Mouse (Mus musculus) hindbrain, embryonic 13.5 days (tissue): ENCODE data around the gene Arhgef17. TPM values are rescaled to one million over a fixed set of nuclear protein-coding genes. Genes with fewer than 3 reads are reported as not detected.

Experiments
- ATAC-seq: fragments of 200-750 bp; cut with Nextera tagmentation; 2 replicates; pipeline ENCODE4 v1.8.0; 2017; ENCODE audit warnings: moderate TSS enrichment; ENCODE audit not compliant: low FRiP score
- H3K27ac ChIP-seq: fragments of 300-500 bp; sonication (generic); 2 replicates; pipeline ENCODE4 v1.5.1; 2015; ENCODE audit warnings: inconsistent platforms, mild to moderate bottlenecking, moderate library complexity
- H3K27me3 ChIP-seq: fragments of 300-500 bp; sonication (generic); 2 replicates; pipeline ENCODE4 v1.6.1; 2015; ENCODE audit warnings: mild to moderate bottlenecking, inconsistent platforms
- H3K36me3 ChIP-seq: fragments of 300-500 bp; sonication (generic); 2 replicates; pipeline ENCODE4 v1.6.1; 2015; ENCODE audit warnings: mild to moderate bottlenecking, inconsistent platforms
- H3K4me1 ChIP-seq: fragments of 300-500 bp; sonication (generic); replicated peaks from 2 replicates; pipeline ENCODE4 v1.6.1; 2015; ENCODE audit warnings: inconsistent platforms
- H3K4me2 ChIP-seq: fragments of 300-500 bp; sonication (generic); 2 replicates; pipeline ENCODE4 v1.6.1; 2015; ENCODE audit warnings: inconsistent platforms, mild to moderate bottlenecking, moderate library complexity
- H3K4me3 ChIP-seq: fragments of 300-500 bp; sonication (generic); 2 replicates; pipeline ENCODE4 v1.5.1; 2015; ENCODE audit warnings: mild to moderate bottlenecking, inconsistent platforms
- H3K9ac ChIP-seq: fragments of 300-500 bp; sonication (generic); 2 replicates; pipeline ENCODE4 v1.6.1; 2015; ENCODE audit warnings: mild to moderate bottlenecking, inconsistent platforms
- H3K9me3 ChIP-seq: fragments of 300-500 bp; sonication (generic); 2 replicates; pipeline ENCODE4 v1.6.1; 2016; ENCODE audit warnings: inconsistent platforms
- WGBS: fragments of 180-500 bp; shearing (Covaris S2); methylation state at CpG from one replicate; pipeline ENCODE4 v1.1.7; 2015; 5-methylcytosine and 5-hydroxymethylcytosine counted together
- polyA plus RNA-seq: library from polyadenylated mRNA; unstranded; fragments of >200 nt; fragmentation: Nextera tagmentation; extraction: Ambion mirVana; gene quantifications from 2 replicates; pipeline ENCODE4 v1.2.1, GENCODE M21; 2015

The Arhgef17 gene
- polyA plus RNA-seq, 1 experiment from 2014 or later: 7.2 TPM

DNA sequence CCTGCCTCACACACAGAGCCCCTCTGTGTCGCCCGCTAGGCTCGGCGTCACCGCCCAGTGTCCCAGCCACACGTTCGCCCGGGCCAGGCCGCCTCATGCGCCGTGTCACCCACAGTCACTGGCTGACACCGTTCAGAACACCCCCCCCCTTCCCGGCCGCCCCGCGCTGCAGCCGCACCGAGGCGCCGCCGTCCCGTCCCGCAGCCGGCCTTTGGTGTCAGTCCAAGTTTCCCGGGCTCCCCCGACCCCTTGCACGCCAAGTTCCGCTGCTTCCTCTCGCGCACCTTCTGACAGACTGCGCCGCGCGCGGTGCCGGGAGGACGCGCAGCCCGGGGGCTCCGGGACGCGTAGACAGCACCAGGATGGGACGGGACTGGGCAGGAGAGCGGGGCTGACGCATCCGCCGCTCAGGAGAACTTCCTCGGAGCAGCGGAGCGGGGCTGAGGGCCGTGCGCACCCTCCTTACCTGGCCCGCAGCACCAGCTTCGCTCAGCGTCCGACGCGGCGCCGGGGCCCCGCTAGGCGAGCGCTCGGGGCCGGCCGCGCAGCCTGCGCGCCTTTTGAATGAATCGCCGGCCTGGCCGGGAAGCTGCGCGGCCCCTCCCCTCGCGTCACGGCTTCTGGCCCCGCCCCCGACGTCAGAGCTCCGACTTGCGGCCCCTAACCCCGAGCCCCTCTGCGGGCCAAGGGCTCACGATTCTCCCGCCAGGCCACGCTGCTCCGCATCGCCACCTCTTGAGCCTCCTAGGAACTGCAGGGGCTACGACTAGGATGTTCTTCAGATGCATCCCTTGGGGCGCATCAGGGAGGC is 68.9 kb downstream of the Arhgef17 start, which contains the start of gene Relt:
TSS of gene Relt (minus strand) at position 619 of the 811 bp plus-strand sequence.
- Histone ChIP-seq H3K9me3 (no peaks in the 10 kb centered on the region), H3K36me3 (no peaks in the 10 kb centered on the region), H3K27ac (peak within 1 kb of the TSS; percentile 85), H3K27me3 (peaks cover 6% of the 10 kb centered on the region; the same call in 1 of the 2 replicates), H3K4me3 (peak within 1 kb of the TSS; percentile 78), H3K4me1 (peaks cover 18% of the 10 kb centered on the region), H3K9ac (peak within 1 kb of the TSS; percentile 84), H3K4me2 (peak within 1 kb of the TSS; percentile 96)
- peak; percentile 92 for ATAC-seq
- under 1% methylated on average over 78 of the region's 91 CpGs for WGBS

DNA sequence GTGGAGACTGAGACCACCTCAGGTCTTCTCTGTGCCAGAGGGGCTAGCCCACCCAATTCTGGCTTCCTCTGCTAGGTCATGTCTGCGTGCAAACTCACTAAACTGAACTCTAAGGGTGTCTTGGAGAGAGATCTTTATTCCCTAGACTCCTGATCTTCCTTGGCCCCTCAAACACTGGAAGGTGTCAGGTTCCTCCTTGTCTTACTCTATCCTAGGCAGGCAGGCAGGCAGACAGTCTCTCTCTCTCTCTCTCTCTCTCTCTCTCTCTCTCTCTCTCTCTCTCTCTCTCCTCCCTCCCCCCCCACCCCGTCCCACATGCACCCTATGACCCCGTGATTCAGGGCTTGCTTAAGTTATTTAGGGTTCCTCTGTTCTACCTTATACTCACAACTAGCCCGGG is 69.6 kb downstream of the Arhgef17 start:
- Histone ChIP-seq H3K4me1 (peaks cover 19% of the 10 kb centered on the region), H3K9ac (peak overlapping the region; percentile 84), H3K4me3 (peak overlapping the region; percentile 78), H3K4me2 (peak overlapping the region; percentile 96), H3K27ac (peak overlapping the region; percentile 85), H3K9me3 (no peaks in the 10 kb centered on the region), H3K36me3 (no peaks in the 10 kb centered on the region), H3K27me3 (peaks cover 6% of the 10 kb centered on the region; the same call in 1 of the 2 replicates)
- 4% methylated on average over 4 of the region's 4 CpGs for WGBS
- ATAC-seq: peak; percentile 2; the same call in 1 of the 2 replicates

DNA sequence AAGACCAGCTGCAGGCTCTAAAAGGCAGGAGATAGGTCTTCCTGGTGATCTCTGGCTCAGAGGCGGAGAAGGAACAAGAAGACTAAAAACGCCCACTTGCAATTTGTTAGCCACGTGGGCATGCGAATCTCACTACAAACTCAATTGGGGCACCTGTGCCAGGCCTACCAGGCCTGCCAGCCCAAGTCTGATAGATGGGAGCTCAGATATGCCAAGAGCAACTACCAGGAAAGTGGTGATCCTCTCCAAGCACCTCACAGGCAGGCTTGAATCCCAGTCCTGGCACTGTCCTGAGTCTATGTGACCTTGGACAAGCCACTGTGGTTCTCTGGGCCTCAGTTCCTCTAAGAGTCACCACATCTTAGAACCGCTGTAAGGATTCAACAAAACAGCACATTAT is 70.7 kb downstream of the Arhgef17 start:
- Histone ChIP-seq H3K27ac (no peak overlapping the region), H3K9ac (no peak overlapping the region), H3K27me3 (peaks cover 6% of the 10 kb centered on the region; the same call in 1 of the 2 replicates), H3K4me3 (no peak overlapping the region), H3K4me2 (no peak overlapping the region), H3K4me1 (peaks cover 24% of the 10 kb centered on the region), H3K36me3 (no peaks in the 10 kb centered on the region), H3K9me3 (no peaks in the 10 kb centered on the region)
- 91% methylated on average over 5 of the region's 5 CpGs for WGBS
- no peak for ATAC-seq

DNA sequence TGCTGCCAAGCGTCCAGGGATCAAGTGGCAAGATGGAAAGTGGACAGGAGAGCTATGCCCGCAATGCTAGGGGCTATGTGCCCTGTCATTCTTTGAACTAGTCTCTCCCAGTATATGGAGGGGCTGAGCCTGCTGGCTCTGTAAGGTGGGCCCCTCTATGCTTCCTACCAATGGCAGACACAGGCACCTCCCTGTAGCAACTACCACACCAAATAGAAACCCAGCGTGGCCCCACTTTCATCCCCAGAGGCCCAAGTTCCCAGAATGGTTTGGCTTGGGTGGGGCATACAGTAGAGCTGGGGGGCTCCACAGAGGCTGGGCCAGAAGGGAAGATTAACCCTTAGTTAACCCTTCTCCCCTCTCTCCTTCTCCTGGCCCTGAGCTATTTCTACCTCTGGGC is 71.5 kb downstream of the Arhgef17 start:
- no peak overlapping the region for H3K27ac ChIP-seq
- no peaks in the 10 kb centered on the region for H3K9me3 ChIP-seq
- no peaks in the 10 kb centered on the region for H3K36me3 ChIP-seq
- H3K4me2 ChIP-seq: no peak overlapping the region
- no peak overlapping the region; the same call in 1 of the 2 replicates for H3K9ac ChIP-seq
- no peak for ATAC-seq
- peaks cover 6% of the 10 kb centered on the region; the same call in 1 of the 2 replicates for H3K27me3 ChIP-seq
- 84% methylated on average over 3 of the region's 3 CpGs for whole genome bisulfite sequencing
- H3K4me3 ChIP-seq: no peak overlapping the region
- peaks cover 25% of the 10 kb centered on the region for H3K4me1 ChIP-seq

DNA sequence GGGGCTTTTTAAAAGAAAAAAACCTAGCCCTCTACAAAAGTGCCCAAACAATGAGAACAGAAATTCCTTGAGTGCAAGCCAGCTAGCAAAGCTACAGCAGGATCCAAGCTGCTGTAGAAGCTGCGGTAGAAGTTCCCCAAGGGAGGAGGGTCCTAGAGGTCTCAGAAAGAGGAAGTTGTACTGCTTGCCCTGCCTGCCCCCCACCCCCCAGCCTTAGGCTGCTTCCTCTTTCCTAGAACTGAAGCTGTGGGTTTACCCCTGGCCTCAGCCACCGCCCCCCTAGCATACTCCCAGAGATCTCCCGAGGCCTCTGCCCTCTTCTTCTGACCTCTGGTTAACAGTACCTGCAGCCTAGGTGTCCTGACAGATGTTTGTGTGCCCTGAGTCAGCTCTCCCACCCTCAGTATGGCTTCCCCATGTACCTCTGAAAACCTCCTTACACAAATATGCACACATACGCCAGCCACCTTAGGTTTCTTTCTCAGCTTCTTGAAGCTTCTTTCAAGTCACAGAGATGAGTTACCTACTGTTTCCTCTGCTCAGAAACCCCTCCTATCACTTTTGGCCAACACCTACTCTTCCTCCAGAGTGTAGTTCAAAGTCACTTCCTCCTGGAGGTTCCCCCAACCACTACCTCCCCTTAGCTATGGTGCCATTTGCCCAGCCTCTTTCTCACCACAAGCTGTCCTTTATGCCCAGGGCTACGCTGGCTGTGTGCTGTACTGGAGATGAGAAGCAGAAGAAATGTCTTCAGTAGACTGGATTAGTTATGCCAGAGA is 75.9 kb downstream of the Arhgef17 start:
- Histone ChIP-seq H3K27ac (no peak overlapping the region), H3K4me1 (peaks cover 40% of the 10 kb centered on the region), H3K4me3 (no peak overlapping the region), H3K9ac (no peak overlapping the region), H3K36me3 (no peaks in the 10 kb centered on the region), H3K9me3 (no peaks in the 10 kb centered on the region), H3K4me2 (no peak overlapping the region), H3K27me3 (peaks cover 6% of the 10 kb centered on the region; the same call in 1 of the 2 replicates)
- 73% methylated on average over 5 of the region's 5 CpGs for WGBS
- no peak for ATAC-seq

DNA sequence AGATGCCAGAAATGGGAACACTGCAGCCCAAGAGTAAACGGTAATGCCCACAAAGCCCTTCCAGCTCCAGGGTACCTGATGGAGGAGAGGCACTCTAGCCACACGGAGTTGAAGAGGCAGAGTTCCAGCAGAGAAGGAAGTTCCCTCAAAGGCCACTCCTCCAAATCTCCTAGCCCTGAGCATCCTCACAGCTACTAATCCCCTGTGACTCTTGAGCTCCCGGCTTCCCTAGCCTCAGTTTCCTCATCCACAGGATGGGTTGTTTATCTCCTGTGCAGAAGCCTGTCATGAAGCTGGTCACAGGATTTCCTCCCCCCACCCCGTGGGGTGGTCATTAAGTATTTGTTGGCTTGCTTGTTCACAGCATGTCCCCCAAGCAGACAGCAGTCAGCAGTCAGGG is 76.6 kb downstream of the Arhgef17 start:
- H3K9me3 ChIP-seq: no peaks in the 10 kb centered on the region
- ATAC-seq: no peak
- no peak overlapping the region for H3K9ac ChIP-seq
- 54% methylated on average over 4 of the region's 4 CpGs for WGBS
- no peak overlapping the region for H3K27ac ChIP-seq
- no peaks in the 10 kb centered on the region for H3K36me3 ChIP-seq
- no peak overlapping the region for H3K4me3 ChIP-seq
- H3K4me2 ChIP-seq: no peak overlapping the region
- peaks cover 39% of the 10 kb centered on the region for H3K4me1 ChIP-seq
- no peaks in the 10 kb centered on the region for H3K27me3 ChIP-seq

DNA sequence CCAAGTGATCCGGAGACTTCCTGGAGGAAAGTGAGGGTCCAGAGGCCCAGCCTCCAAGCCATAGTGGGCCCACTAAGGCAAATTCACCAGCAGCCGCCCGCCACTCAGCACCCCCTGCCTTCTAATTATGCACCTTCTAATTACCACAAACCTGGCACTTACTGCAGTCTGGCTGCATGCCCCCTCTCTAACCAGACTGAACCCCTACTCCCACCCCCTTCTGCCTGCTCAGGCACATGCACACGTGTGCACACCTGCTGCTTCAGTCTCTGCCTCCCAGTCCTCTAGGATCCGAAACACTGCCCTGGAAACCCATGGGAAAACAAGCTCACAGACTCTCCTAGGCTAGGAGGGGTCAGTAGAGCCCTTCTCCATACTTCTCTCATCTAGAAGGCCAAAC is 77.0 kb downstream of the Arhgef17 start:
- Histone ChIP-seq H3K4me1 (peaks cover 38% of the 10 kb centered on the region), H3K27me3 (no peaks in the 10 kb centered on the region), H3K27ac (no peak overlapping the region), H3K4me3 (no peak overlapping the region), H3K36me3 (no peaks in the 10 kb centered on the region), H3K9me3 (no peaks in the 10 kb centered on the region), H3K9ac (no peak overlapping the region), H3K4me2 (no peak overlapping the region)
- 65% methylated on average over 5 of the region's 5 CpGs for WGBS
- no peak for ATAC-seq

DNA sequence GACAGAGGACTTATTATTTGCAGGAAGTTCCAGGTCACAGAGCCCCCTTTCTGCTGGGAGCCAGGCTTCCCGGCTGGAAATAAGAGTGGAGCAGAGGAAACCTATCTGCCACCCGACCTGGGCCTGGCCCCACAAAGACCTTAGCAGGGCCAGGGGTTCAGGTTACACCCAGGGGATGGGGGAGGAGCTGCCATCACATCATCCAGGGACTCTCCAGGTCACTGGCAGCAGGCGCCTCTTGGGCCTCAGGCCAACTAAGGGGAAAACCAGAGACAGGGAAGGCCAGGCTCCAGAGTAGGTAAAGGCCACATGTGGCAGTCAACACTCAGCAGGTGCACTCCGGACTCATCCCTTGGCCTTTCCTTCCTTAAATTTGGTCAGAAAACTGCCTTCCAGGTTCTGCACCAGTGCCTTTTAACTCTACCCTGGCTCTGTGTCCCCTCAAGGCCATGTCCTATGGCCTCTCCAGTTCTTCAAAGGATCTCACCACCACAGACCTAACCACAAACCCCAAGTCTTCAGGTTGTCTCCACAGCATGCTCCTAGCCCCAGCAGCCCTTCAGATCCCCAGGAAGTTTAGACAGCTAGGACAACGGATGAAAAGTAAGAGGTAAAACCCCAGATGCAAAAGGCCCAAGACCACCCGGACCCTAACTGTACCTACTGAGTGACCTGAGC is 77.6 kb downstream of the Arhgef17 start:
- WGBS: 55% methylated on average over 6 of the region's 6 CpGs
- Histone ChIP-seq H3K27ac (no peak overlapping the region), H3K4me3 (no peak overlapping the region), H3K4me1 (peaks cover 38% of the 10 kb centered on the region), H3K4me2 (no peak overlapping the region), H3K27me3 (no peaks in the 10 kb centered on the region), H3K9ac (no peak overlapping the region), H3K36me3 (no peaks in the 10 kb centered on the region), H3K9me3 (no peaks in the 10 kb centered on the region)
- no peak for ATAC-seq

DNA sequence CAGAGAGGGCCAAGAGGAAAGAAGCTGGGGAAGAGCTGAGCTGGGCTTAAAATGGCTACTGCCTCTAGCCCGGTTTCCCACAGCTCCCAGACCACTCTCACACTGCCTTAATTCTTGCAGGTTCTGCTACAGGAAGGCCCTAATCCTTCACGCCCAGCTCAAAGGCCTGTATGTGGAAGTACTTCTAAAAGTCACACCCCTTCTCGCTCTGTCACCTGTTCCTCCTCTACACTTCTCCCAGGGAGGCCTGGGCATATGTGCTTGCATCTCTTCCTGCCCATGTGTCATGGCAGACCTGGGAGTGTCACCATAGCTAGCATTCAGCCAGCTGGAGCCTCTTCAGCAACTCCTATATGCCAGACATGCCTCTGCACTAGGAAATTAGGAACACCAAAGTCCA is 78.5 kb downstream of the Arhgef17 start:
- no peak for ATAC-seq
- no peaks in the 10 kb centered on the region for H3K9me3 ChIP-seq
- no peak overlapping the region for H3K4me2 ChIP-seq
- no peak overlapping the region for H3K9ac ChIP-seq
- no peaks in the 10 kb centered on the region for H3K27me3 ChIP-seq
- no peak overlapping the region for H3K4me3 ChIP-seq
- H3K27ac ChIP-seq: no peak overlapping the region
- 90% methylated on average over 3 of the region's 3 CpGs for WGBS
- no peaks in the 10 kb centered on the region for H3K36me3 ChIP-seq
- peaks cover 38% of the 10 kb centered on the region for H3K4me1 ChIP-seq

DNA sequence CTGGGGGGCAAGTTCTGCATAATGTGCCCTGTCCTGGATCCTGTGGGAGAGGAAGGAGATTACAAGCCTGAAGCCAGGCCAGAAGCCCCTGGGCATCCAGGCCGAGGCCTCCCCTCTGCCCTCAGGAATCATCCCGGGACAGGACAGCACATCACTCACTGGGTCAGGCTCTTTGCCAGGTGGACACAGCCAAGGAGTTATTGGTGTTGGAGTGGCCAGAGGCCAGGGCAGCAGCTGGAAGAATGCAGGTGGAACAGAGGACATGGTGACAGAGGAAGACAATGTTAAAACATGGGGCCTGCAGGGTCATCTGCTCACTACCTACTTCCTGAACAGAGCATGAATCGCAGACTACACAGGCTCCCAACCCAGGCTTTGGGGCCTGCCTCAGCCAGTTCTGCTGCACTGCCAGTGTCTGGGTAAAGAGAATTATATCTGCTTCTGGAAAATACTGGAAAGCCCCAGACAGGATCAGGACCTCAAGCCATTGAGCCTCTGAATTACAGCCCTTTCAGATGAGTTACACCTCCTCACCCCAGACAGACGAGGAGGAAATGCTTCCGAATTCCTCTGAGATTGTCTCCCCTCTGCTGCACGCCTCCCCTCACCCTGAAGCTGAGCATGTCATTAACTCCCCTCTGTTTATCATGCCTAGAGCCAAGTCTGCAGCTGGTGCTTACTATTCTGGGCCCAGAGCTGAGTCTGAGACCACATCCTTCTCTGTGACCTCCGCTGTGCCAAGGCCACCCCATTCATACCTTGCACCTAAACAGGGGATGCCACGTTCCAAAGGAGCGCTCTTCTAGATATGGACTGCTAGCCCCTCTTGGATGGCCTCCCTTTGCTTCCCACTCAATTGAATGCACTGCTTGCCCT is 80.2 kb downstream of the Arhgef17 start:
- H3K9me3 ChIP-seq: no peaks in the 10 kb centered on the region
- WGBS: 69% methylated on average over 9 of the region's 9 CpGs
- no peaks in the 10 kb centered on the region for H3K27me3 ChIP-seq
- no peak overlapping the region for H3K4me2 ChIP-seq
- peaks cover 32% of the 10 kb centered on the region for H3K4me1 ChIP-seq
- peak overlapping the region; percentile 62 for H3K27ac ChIP-seq
- ATAC-seq: no peak
- no peaks in the 10 kb centered on the region for H3K36me3 ChIP-seq
- no peak overlapping the region for H3K4me3 ChIP-seq
- 0 out of 2 replicates have a peak overlapping the region, but pooled peaks have one; percentile 3 for H3K9ac ChIP-seq

DNA sequence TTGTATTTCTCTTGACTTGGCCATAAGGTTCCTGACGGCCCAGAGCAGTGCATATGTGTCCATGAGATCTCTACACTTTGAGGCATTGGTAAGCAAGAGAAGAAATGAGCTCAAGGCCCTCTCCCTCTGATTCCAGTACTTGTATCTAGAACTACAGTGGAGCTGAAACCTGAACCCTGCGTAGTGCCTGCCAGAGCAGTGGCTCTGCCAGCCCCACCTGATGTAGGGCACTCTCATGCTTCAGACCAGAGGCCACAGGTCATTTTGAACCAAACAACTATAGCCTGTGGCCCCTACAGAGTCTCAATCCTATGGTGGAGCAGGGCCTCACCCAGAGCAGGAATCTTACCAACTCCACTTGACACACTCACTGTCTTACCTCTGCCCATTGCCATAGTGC is 82.4 kb downstream of the Arhgef17 start:
- WGBS: 93% methylated on average over 2 of the region's 2 CpGs
- Histone ChIP-seq H3K4me2 (no peak overlapping the region), H3K36me3 (no peaks in the 10 kb centered on the region), H3K27me3 (no peaks in the 10 kb centered on the region), H3K4me3 (no peak overlapping the region), H3K9ac (no peak overlapping the region), H3K4me1 (peaks cover 30% of the 10 kb centered on the region), H3K9me3 (no peaks in the 10 kb centered on the region), H3K27ac (no peak overlapping the region)
- no peak for ATAC-seq
